Mouse (Mus musculus): ENCODE results near the gene Serpina10.

DNA sequence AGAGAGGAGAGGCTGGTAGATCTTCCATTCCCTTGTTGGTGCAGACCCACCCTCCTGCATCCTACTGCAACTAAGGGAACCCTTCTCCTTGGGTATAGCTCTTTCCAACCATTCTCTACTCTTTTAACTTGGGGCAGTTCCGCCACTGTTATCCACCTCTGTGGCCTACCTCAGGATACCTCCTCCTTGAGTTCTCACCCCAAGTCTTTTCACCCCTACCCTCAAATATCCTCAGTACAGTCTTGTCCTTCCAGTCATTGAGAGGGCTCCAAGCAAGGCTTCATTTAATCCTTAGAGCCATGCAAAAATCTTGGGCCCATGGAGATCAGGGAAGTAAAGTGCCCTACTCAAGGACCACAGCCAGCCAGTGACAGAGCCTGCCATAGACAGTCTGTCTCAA lies 44.8 kb upstream of the Serpina10 start, which contains the start of gene Serpina16:
- TF ChIP-seq CTCF (IDR thresholded peaks at IDR 0.05; ENCODE audit: borderline replicate concordance, extremely low read depth, insufficient read depth, insufficient read length) (no peak), POLR2A (IDR thresholded peaks at IDR 0.05; ENCODE audit: borderline replicate concordance, extremely low read depth, insufficient read depth, insufficient read length, poor library complexity, severe bottlenecking) (no peak)

All from brain, embryonic 14.5 days (tissue).